Mouse (Mus musculus): Measurements from ENCODE around the gene Ppp2r5e.

GRCm38 (mm10) chr12:75551671-75552070, 44.4 kb downstream of the Ppp2r5e start:
- TF ChIP-seq CTCF (IDR thresholded peaks at IDR 0.05; ENCODE audit: low read depth, low read length) (no peak), POLR2A (IDR thresholded peaks at IDR 0.05; ENCODE audit: borderline replicate concordance, low read depth, low read length) (no peak)
